Mouse (Mus musculus): ENCODE results near the gene Cdh24. TPM values are rescaled to one million over a fixed set of nuclear protein-coding genes. Genes with fewer than 3 reads are reported as not detected.

Cdh24 gene
- polyA plus RNA-seq, 1 experiment from 2014 or later = 7.0 TPM

GRCm38 (mm10) chr14:54610648-54611047 is 30.5 kb downstream of the Cdh24 start:
- in situ Hi-C loops (cut with MboI; ENCODE audit: low pct_unique_long_range_greater_than_20kb) = no loop called here
- ChIA-PET CTCF (interaction anchor here (0.9 to 1.5 kb wide), 4 partner anchors 16 to 82 kb away, joined by 3 to 5 read pairs (median 4); partner anchors contain the start of gene Cdh24), POLR2A (no interaction called here)
- DNase-seq (ENCODE audit: low read depth, low spot score) (no peak), ATAC-seq (no peak)
- no peaks in the 10 kb centered on the region for H3K27me3 ChIP-seq
- TF ChIP-seq CTCF (IDR thresholded peaks at IDR 0.05) = no peak

- POLR2A ChIA-PET = no interaction called here
- peak; percentile 81 for TF ChIP-seq CTCF (IDR thresholded peaks at IDR 0.05)
- no peak for ATAC-seq
Measured at GRCm38 (mm10) chr14:54609962-54610361, 31.2 kb downstream of the Cdh24 start.

DNA sequence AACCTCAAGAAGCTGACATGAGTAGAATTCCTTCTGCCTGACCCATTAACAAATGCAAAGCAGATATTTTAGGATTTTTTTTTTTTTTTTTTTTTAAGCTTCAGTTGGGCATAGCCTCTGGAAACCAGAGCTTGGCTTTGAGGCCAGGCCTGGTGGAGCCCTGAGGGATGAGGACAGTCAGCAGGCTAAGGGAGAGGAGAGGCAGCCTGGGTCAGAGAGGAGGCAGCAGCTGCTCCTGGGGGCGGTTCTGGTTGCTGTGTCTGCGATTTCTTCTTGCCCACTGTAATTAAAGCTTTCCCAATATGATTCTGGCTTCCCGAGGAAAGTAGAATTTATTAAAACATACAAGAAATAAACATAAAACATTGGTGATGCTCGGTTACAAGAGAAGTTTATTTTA is 31.9 kb downstream of the Cdh24 start:
- no peak for ATAC-seq
- no peak for TF ChIP-seq CTCF (IDR thresholded peaks at IDR 0.05)
- CTCF ChIA-PET = interaction anchor here (0.9 to 1.3 kb wide), 5 partner anchors 15 to 40 kb away, joined by 3 to 5 read pairs (median 3); no protein-coding TSS in a partner anchor
- in situ Hi-C loops (cut with MboI; ENCODE audit: low pct_unique_long_range_greater_than_20kb) = no loop called here
- POLR2A ChIA-PET = interaction anchor here (0.6 kb wide), 1 partner anchor 69 kb away, joined by 4 read pairs; no protein-coding TSS in a partner anchor
- H3K27me3 ChIP-seq = no peaks in the 10 kb centered on the region
- DNase-seq (ENCODE audit: low read depth, low spot score) = no peak

More at GRCm38 (mm10) chr14:54609962-54610361, 31.2 kb downstream of the Cdh24 start:
- DNase-seq (ENCODE audit: low read depth, low spot score) = no peak
- CTCF ChIA-PET = interaction anchor here (0.9 to 1.5 kb wide), 5 partner anchors 15 to 41 kb away, joined by 3 to 5 read pairs (median 4); no protein-coding TSS in a partner anchor
- in situ Hi-C loops (cut with MboI; ENCODE audit: low pct_unique_long_range_greater_than_20kb) = no loop called here
- no peaks in the 10 kb centered on the region for H3K27me3 ChIP-seq

- ATAC-seq = no peak
- POLR2A ChIA-PET = no interaction called here
- no peak for TF ChIP-seq CTCF (IDR thresholded peaks at IDR 0.05)
- CTCF ChIA-PET = interaction anchor here (1.6 kb wide), 1 partner anchor 79 kb away, joined by 4 read pairs; no protein-coding TSS in a partner anchor
- no peaks in the 10 kb centered on the region for H3K27me3 ChIP-seq
- in situ Hi-C loops (cut with MboI; ENCODE audit: low pct_unique_long_range_greater_than_20kb) = no loop called here
- no peak for DNase-seq (ENCODE audit: low read depth, low spot score)
Measured at GRCm38 (mm10) chr14:54607226-54607625, 33.9 kb downstream of the Cdh24 start.

- TF ChIP-seq CTCF (IDR thresholded peaks at IDR 0.05) = no peak
Measured at GRCm38 (mm10) chr14:54605752-54606321, 35.3 kb downstream of the Cdh24 start, which contains the start of gene 4931414P19Rik. Gene 4931414P19Rik (minus strand): TSS chr14:54605993.

DNA sequence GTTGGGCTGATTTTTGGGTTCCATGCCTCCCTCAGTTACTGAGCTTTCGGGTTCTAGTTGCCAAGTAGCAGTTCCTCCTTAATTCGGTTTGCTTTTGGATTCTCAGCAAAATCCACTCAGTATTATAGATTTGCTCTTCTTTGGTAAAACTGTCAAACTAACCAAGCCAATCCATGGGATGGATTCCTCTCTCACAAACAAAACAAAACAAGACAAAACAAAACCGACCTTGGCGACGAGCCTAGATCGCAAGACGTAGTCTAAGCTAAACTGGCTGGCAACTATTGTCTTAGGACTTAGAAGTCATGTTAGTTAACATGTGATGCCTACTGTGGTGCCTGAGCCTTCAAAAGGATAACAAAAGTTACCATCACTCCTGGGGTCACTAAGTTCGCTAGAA is 37.5 kb downstream of the Cdh24 start:
- in situ Hi-C loops (cut with MboI; ENCODE audit: low pct_unique_long_range_greater_than_20kb) = no loop called here
- no peak for TF ChIP-seq CTCF (IDR thresholded peaks at IDR 0.05)
- ATAC-seq = no peak
- no peaks in the 10 kb centered on the region for H3K27me3 ChIP-seq
- DNase-seq (ENCODE audit: low read depth, low spot score) = no peak
- ChIA-PET POLR2A (interaction anchor here (0.7 to 0.9 kb wide), 2 partner anchors 13 to 32 kb away, joined by 3 to 4 read pairs; no protein-coding TSS in a partner anchor), CTCF (no interaction called here)

More at GRCm38 (mm10) chr14:54605752-54606321, 35.3 kb downstream of the Cdh24 start, which contains the start of gene 4931414P19Rik:
- in situ Hi-C loops (cut with MboI; ENCODE audit: low pct_unique_long_range_greater_than_20kb) = no loop called here
- no peak for ATAC-seq
- ChIA-PET POLR2A (no interaction called here), CTCF (interaction anchor here (0.8 to 1.2 kb wide), 2 partner anchors 13 to 36 kb away, joined by 3 read pairs; no protein-coding TSS in a partner anchor)
- DNase-seq (ENCODE audit: low read depth, low spot score) = no peak
- no peaks in the 10 kb centered on the region for H3K27me3 ChIP-seq

- ATAC-seq (peak; percentile 99), DNase-seq (ENCODE audit: low read depth, low spot score) (no peak)
- ChIA-PET POLR2A (no interaction called here), CTCF (no interaction called here)
- in situ Hi-C loops (cut with MboI; ENCODE audit: low pct_unique_long_range_greater_than_20kb) = no loop called here
- TF ChIP-seq CTCF (IDR thresholded peaks at IDR 0.05) = no peak
- no peaks in the 10 kb centered on the region for H3K27me3 ChIP-seq
Measured at GRCm38 (mm10) chr14:54603038-54603654, 38.0 kb downstream of the Cdh24 start.

GRCm38 (mm10) chr14:54602613-54603012 is 38.6 kb downstream of the Cdh24 start:
- no peak for TF ChIP-seq CTCF (IDR thresholded peaks at IDR 0.05)
- in situ Hi-C loops (cut with MboI; ENCODE audit: low pct_unique_long_range_greater_than_20kb) = no loop called here
- DNase-seq (ENCODE audit: low read depth, low spot score) (no peak), ATAC-seq (no peak)
- ChIA-PET POLR2A (no interaction called here), CTCF (no interaction called here)
- H3K27me3 ChIP-seq = no peaks in the 10 kb centered on the region

DNA sequence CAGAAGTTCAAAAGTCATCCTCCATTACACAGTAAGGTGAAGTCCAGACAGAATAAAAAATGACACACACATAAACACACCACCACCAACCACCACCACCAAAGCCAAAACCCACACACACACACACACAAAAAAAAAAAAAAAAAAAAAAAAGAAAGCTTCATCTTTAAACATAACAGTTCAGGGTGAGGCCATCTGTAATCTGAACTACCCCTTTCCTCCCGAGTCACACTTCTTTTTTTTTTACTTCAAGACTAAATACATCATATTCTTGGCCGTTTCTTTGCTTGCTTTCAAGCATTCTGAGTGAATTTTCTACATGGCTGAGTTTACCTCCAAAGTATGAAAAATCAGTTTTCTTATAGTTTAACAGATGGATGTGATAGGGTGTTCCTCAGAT is 39.6 kb downstream of the Cdh24 start:
- in situ Hi-C loops (cut with MboI; ENCODE audit: low pct_unique_long_range_greater_than_20kb) = no loop called here
- DNase-seq (ENCODE audit: low read depth, low spot score) (no peak), ATAC-seq (no peak)
- ChIA-PET CTCF (interaction anchor here (1.1 to 1.2 kb wide), 2 partner anchors 14 to 18 kb away, joined by 3 read pairs; no protein-coding TSS in a partner anchor), POLR2A (interaction anchor here (0.6 kb wide), 1 partner anchor 47 kb away, joined by 7 read pairs; no protein-coding TSS in a partner anchor)
- no peaks in the 10 kb centered on the region for H3K27me3 ChIP-seq
- TF ChIP-seq CTCF (IDR thresholded peaks at IDR 0.05) = no peak

DNA sequence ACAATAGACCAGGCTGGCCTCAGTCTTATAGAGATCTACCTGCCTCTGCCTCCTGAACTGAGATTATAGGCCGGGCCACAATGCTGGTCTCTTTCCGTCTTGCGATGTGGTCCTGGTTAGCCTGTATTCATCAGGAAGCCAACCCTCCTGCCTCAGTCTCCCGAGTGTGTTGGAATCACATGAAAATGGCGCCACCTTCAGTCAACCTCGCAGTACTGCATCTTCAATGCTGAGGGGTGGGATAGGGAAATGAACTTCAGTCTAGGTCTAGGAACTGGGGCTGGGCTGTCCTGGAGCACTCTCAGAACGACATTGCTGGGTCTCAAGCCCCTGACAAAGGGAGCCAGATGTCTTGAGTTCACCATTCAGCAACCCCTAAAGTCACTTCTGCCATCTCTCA is 44.1 kb downstream of the Cdh24 start:
- DNase-seq (ENCODE audit: low read depth, low spot score) (no peak), ATAC-seq (no peak)
- in situ Hi-C loops (cut with MboI; ENCODE audit: low pct_unique_long_range_greater_than_20kb) = no loop called here
- no peaks in the 10 kb centered on the region for H3K27me3 ChIP-seq
- POLR2A ChIA-PET = interaction anchor here (0.7 kb wide), 1 partner anchor 24 kb away, joined by 3 read pairs; no protein-coding TSS in a partner anchor
- no peak for TF ChIP-seq CTCF (IDR thresholded peaks at IDR 0.05)
- CTCF ChIA-PET = interaction anchor here (2.6 kb wide), 1 partner anchor 13 kb away, joined by 13 read pairs; no protein-coding TSS in a partner anchor

Measured in Patski (cell line).